Mouse (Mus musculus) cerebellum, adult 11-12 months (tissue): ENCODE data around the gene Usp19.
A peak's percentile ranks its signal among the peaks of the same experiment; 100 is the strongest.

ENCODE experiments used
- DNase-seq: peaks from one replicate; pipeline ENCODE4 v3.0.0; 2022

The Usp19 gene

GRCm38 (mm10) chr9:108490559-108491285 lies at the start of gene Usp19:
Usp19 (plus strand) TSS chr9:108490602.
- peak; percentile 98 for DNase-seq

GRCm38 (mm10) chr9:108441236-108441919 lies 49.0 kb upstream of the Usp19 start:
- DNase-seq: no peak

- DNase-seq: no peak
Measured at GRCm38 (mm10) chr9:108445125-108445524, 45.3 kb upstream of the Usp19 start.

- no peak for DNase-seq
Measured at GRCm38 (mm10) chr9:108449860-108450259, 40.5 kb upstream of the Usp19 start.

- DNase-seq: peak; percentile 43
Measured at GRCm38 (mm10) chr9:108450292-108451169, 39.9 kb upstream of the Usp19 start.

- DNase-seq: no peak
Measured at GRCm38 (mm10) chr9:108451170-108451493, 39.3 kb upstream of the Usp19 start.

GRCm38 (mm10) chr9:108451519-108452160 lies 38.8 kb upstream of the Usp19 start:
- DNase-seq: no peak

GRCm38 (mm10) chr9:108452291-108452906 lies 38.0 kb upstream of the Usp19 start:
- DNase-seq: peak; percentile 88

- DNase-seq: no peak
Measured at GRCm38 (mm10) chr9:108452911-108453310, 37.5 kb upstream of the Usp19 start.

- no peak for DNase-seq
Measured at GRCm38 (mm10) chr9:108453458-108453857, 36.9 kb upstream of the Usp19 start.

- DNase-seq: no peak
Measured at GRCm38 (mm10) chr9:108454429-108454828, 36.0 kb upstream of the Usp19 start.

GRCm38 (mm10) chr9:108455747-108456571 lies 34.4 kb upstream of the Usp19 start:
- DNase-seq: no peak

GRCm38 (mm10) chr9:108456953-108457352 lies 33.4 kb upstream of the Usp19 start:
- DNase-seq: no peak

GRCm38 (mm10) chr9:108459939-108460318 lies 30.5 kb upstream of the Usp19 start:
- no peak for DNase-seq

GRCm38 (mm10) chr9:108460319-108461178 lies 29.9 kb upstream of the Usp19 start, which contains the start of gene Ccdc71:
Ccdc71 (plus strand) TSS chr9:108460527.
- peak; percentile 86 for DNase-seq

- no peak for DNase-seq
Measured at GRCm38 (mm10) chr9:108461181-108461631, 29.2 kb upstream of the Usp19 start, which contains the start of gene Klhdc8b. Klhdc8b (minus strand) TSS chr9:108461581.

GRCm38 (mm10) chr9:108461675-108462074 lies 28.7 kb upstream of the Usp19 start:
- DNase-seq: no peak

GRCm38 (mm10) chr9:108462192-108462591 lies 28.2 kb upstream of the Usp19 start:
- no peak for DNase-seq

- DNase-seq: no peak
Measured at GRCm38 (mm10) chr9:108463713-108464112, 26.7 kb upstream of the Usp19 start.

- no peak for DNase-seq
Measured at GRCm38 (mm10) chr9:108466219-108466618, 24.2 kb upstream of the Usp19 start.
